ENCODE assay signal across 28 mouse cellular contexts in the genomic region with DNA sequence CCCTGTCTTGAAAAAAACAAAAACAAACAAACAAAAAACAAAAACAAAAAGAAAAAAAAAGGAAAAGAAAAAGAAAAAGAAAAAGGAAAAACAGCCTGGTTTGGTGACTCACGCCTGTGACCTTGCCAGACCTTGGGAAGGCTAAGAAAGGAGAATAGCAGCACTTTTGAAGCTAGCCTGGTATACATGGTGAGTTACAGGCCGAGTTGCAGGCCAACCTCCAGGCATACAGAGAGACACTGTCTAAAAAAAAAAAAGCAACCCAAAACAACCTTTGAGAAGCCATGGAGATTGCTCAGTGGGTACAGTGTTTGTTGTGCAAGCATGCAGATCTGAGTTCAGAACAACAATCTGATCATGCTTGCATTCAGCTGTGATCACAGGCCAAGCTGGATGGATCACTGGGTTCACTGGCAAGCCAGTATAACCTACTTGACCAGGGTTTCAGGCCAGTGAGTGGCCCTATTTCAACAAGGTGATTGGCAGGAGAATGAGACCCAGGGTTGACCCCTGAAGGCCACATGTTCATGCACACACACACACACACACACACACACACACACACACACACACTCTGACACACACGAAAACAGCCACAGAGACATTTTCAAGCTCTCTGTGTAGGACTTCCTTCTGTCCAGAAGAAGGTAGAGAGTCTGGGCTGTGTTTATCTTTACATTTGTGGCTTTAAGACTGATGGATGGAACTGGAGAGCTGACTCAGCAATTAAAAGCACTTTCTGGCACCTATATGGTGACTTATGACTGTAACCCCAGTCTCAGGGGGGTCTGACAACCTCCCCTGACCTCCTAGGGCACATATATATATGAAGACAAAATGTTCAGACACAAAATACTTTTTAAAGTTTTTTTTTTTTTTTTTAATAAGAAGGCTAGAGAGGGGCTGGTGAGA. TPM values are rescaled to one million over a fixed set of nuclear protein-coding genes. Genes with fewer than 3 reads are reported as not detected.
DNase-seq lines count a peak whose midpoint lies in the region; TF ChIP-seq lines count a peak whose summit lies in the region.
"Had no signal": no experiment of that assay in that cellular context is flagged by ENCODE, and none has a peak within 500 bp of the region (broad histone marks: within the 10 kb centered on the region; RNA-seq: fewer than 3 reads in every experiment).

No protein-coding gene starts in this region.

- H3K4me3 ChIP-seq in testis, adult 2 months (ENCODE audit: control insufficient read depth, low read depth, low read length), result peak overlapping the region; percentile 57
- no peak overlapping the region for H3K4me3 ChIP-seq in MEL (ENCODE audit: control insufficient read depth in 1 of 2, insufficient read depth in 1 of 2, low read depth in 2 of 2, low read length in 2 of 2)
- H3K4me3 ChIP-seq: embryonic facial prominence, embryonic 15.5 days; forebrain, embryonic 15.5 days; heart, embryonic 10.5 days; hindbrain, embryonic 12.5 days had no signal

- no peak overlapping the region for H3K9ac ChIP-seq in MEL (ENCODE audit: control insufficient read depth, low read depth, low read length, poor library complexity, severe bottlenecking)
- H3K9ac ChIP-seq: embryonic facial prominence, embryonic 15.5 days; forebrain, embryonic 15.5 days; hindbrain, embryonic 12.5 days had no signal

- no peaks in the 10 kb centered on the region for H3K27me3 ChIP-seq in testis, adult 2 months (ENCODE audit: control insufficient read depth, insufficient read depth, low read length)
- H3K27me3 ChIP-seq in MEL (ENCODE audit: control insufficient read depth in 1 of 2, insufficient read depth in 2 of 2, low read length in 2 of 2), result no peaks in the 10 kb centered on the region
- H3K27me3 ChIP-seq: embryonic facial prominence, embryonic 15.5 days; forebrain, embryonic 15.5 days had no signal

- DNase-seq in kidney, adult 11 months, result peak; percentile 41
- no peak for DNase-seq in kidney, postnatal 4 days
- DNase-seq in testis, postnatal 10 days (ENCODE audit: low spot score), result no peak
- no peak for DNase-seq in MEL (ENCODE audit: low read depth, low spot score)
- DNase-seq in adrenal gland, postnatal 36 days, result peak; percentile 59 to 74
- DNase-seq in ovary, postnatal 10 days (ENCODE audit: low spot score), result no peak
- no peak for DNase-seq in layer of hippocampus, postnatal 36 days
- DNase-seq: B cell, adult 2 months; cerebellum, adult 11 months; cerebellum, adult 8-10 months; cerebellum, postnatal 14 days; embryo, embryonic 11 days; gastrocnemius, postnatal 10 days; heart, adult 18-20 months; heart, postnatal 10 days; heart, postnatal 4 days had no signal

- TF ChIP-seq RAD21 in MEL (IDR thresholded peaks at IDR 0.05; ENCODE audit: low read depth, low read length), result no peak

- no peak for TF ChIP-seq EP300 in MEL (IDR thresholded peaks at IDR 0.05; ENCODE audit: low read depth in 1 of 2, low read length in 2 of 2)

- H3K4me1 ChIP-seq in testis, adult 2 months (ENCODE audit: control insufficient read depth, insufficient read depth, low read length), result peaks cover 19% of the 10 kb centered on the region
- no peaks in the 10 kb centered on the region for H3K4me1 ChIP-seq in MEL (ENCODE audit: control insufficient read depth in 1 of 2, insufficient read depth in 2 of 2, low read length in 2 of 2)

- H3K27ac ChIP-seq in testis, adult 2 months (ENCODE audit: control insufficient read depth, insufficient read depth, low read depth, low read length), result no peak overlapping the region
- H3K27ac ChIP-seq in MEL (ENCODE audit: control insufficient read depth, low read depth, low read length), result no peak overlapping the region
- H3K27ac ChIP-seq: embryonic facial prominence, embryonic 15.5 days; forebrain, embryonic 15.5 days; heart, embryonic 10.5 days; hindbrain, embryonic 12.5 days had no signal

- no peak for TF ChIP-seq CTCF in testis, adult 2 months (IDR thresholded peaks at IDR 0.05; ENCODE audit: control insufficient read depth, insufficient read depth, insufficient replicate concordance, low read depth, low read length)
- no peak for TF ChIP-seq CTCF in MEL (IDR thresholded peaks at IDR 0.05 in 2 of 3, conservative IDR thresholded peaks at IDR 0.05 in 1 of 3; ENCODE audit: control insufficient read depth in 1 of 3, insufficient read depth in 1 of 3, low read depth in 2 of 3, low read length in 3 of 3, poor library complexity in 1 of 3, severe bottlenecking in 1 of 3)

- TF ChIP-seq POLR2A in testis, adult 2 months (IDR thresholded peaks at IDR 0.05; ENCODE audit: control insufficient read depth, low read depth, low read length), result no peak
- TF ChIP-seq POLR2A in MEL (IDR thresholded peaks at IDR 0.05; ENCODE audit: control insufficient read depth in 1 of 2, insufficient read depth in 1 of 2, low read depth in 1 of 2, low read length in 2 of 2, poor library complexity in 1 of 2), result no peak

- no peaks in the 10 kb centered on the region for H3K9me3 ChIP-seq in MEL (replicated peaks; ENCODE audit: insufficient read depth, low read length)
- H3K9me3 ChIP-seq: embryonic facial prominence, embryonic 15.5 days; forebrain, embryonic 15.5 days; heart, embryonic 10.5 days; hindbrain, embryonic 12.5 days had no signal

- H3K79me2 ChIP-seq in MEL (ENCODE audit: control insufficient read depth, insufficient read depth, low read length, poor library complexity), result peaks cover 5% of the 10 kb centered on the region; the same call in 1 of the 2 replicates

- H3K36me3 ChIP-seq in testis, adult 2 months (ENCODE audit: control insufficient read depth, insufficient read depth, low read length), result no peaks in the 10 kb centered on the region
- peaks cover 0 to 6% of the 10 kb centered on the region in 2 experiments; a peak in 1 of 4 replicates for H3K36me3 ChIP-seq in MEL (ENCODE audit: control insufficient read depth in 1 of 2, insufficient read depth in 2 of 2, low read length in 2 of 2)
- H3K36me3 ChIP-seq: embryonic facial prominence, embryonic 15.5 days; forebrain, embryonic 15.5 days; hindbrain, embryonic 12.5 days had no signal

TF ChIP-seq in MEL, 35 proteins besides CTCF, POLR2A, EP300 and RAD21:
- TF ChIP-seq MAX (IDR thresholded peaks at IDR 0.05; ENCODE audit: low read length) (no peak), E2F4 (IDR thresholded peaks at IDR 0.05; ENCODE audit: borderline replicate concordance, low read depth, low read length) (no peak), NELFE (IDR thresholded peaks at IDR 0.05; ENCODE audit: low read depth, low read length) (no peak), MAFK (IDR thresholded peaks at IDR 0.05; ENCODE audit: borderline replicate concordance, low read depth, low read length) (peak; percentile 84), POLR2AphosphoS2 (IDR thresholded peaks at IDR 0.05; ENCODE audit: low read length) (no peak), CHD2 (IDR thresholded peaks at IDR 0.05; ENCODE audit: low read length) (no peak), RCOR1 (IDR thresholded peaks at IDR 0.05; ENCODE audit: low read depth, low read length) (no peak), BHLHE40 (IDR thresholded peaks at IDR 0.05; ENCODE audit: borderline replicate concordance, low read depth, low read length) (no peak), HCFC1 (IDR thresholded peaks at IDR 0.05; ENCODE audit: low read depth, low read length) (no peak)

RNA-seq across cellular contexts. Expression of a gene that starts 3.3 kb away (rescaled TPM):
- polyA plus RNA-seq in testis, adult 2 months (2012; rRNA removed), result 718 and 731 TPM in 2 replicates
- total RNA-seq in MEL (2012; rRNA removed), result 0.07 and 0.15 TPM in 2 replicates
- 1 to 10 TPM in 1 of 2 experiments, not detected in 1; 1.6 TPM for polyA plus RNA-seq in MEL (2012; ENCODE audit: insufficient read depth in 1 of 2, insufficient read length in 2 of 2, low read depth in 1 of 2, low replicate concordance in 2 of 2, missing spikeins in 1 of 2)
- under 1 TPM; 0.20 to 0.36 TPM for total RNA-seq in adrenal gland, postnatal 36 days (2021)
- under 1 TPM; 0.42 to 0.48 TPM for total RNA-seq in layer of hippocampus, postnatal 36 days (2021)
- total RNA-seq: common myeloid progenitor, adult 5-6 weeks had no signal
- polyA plus RNA-seq: inflammation-experienced regulatory T-cells, adult 6 months had no signal

RNA-seq across cellular contexts. Expression of a gene that starts 3.9 kb away (rescaled TPM):
- polyA plus RNA-seq in testis, adult 2 months (2012; rRNA removed), result 4.4 and 5.5 TPM in 2 replicates
- total RNA-seq in MEL (2012; rRNA removed), result 0.07 TPM in 1 of 2 replicates, not detected in the other
- polyA plus RNA-seq in MEL (2012; ENCODE audit: insufficient read depth in 1 of 2, insufficient read length in 2 of 2, low read depth in 1 of 2, low replicate concordance in 2 of 2, missing spikeins in 1 of 2), result not detected
- 10 to 100 TPM; 36.0 to 86.1 TPM for total RNA-seq in adrenal gland, postnatal 36 days (2021)
- total RNA-seq in layer of hippocampus, postnatal 36 days (2021), result 10 to 100 TPM; 19.1 to 26.6 TPM

RNA-seq across cellular contexts. Expression of a gene that starts 5.8 kb away (rescaled TPM):
- 480 and 579 TPM in 2 replicates for polyA plus RNA-seq in testis, adult 2 months (2012; rRNA removed)
- 50.6 and 57.9 TPM in 2 replicates for total RNA-seq in MEL (2012; rRNA removed)
- polyA plus RNA-seq in MEL (2012; ENCODE audit: insufficient read depth in 1 of 2, insufficient read length in 2 of 2, low read depth in 1 of 2, low replicate concordance in 2 of 2, missing spikeins in 1 of 2), result 100 to 1,000 TPM in 1 of 2 experiments, not detected in 1; 180 TPM
- total RNA-seq in adrenal gland, postnatal 36 days (2021), result 10 to 100 TPM; 35.2 to 35.5 TPM
- total RNA-seq in layer of hippocampus, postnatal 36 days (2021), result 10 to 100 TPM; 17.3 to 19.1 TPM

RNA-seq across cellular contexts. Expression of a gene that starts 6.1 kb away (rescaled TPM):
- polyA plus RNA-seq in testis, adult 2 months (2012; rRNA removed), result not detected in 2 replicates
- not detected in 2 replicates for total RNA-seq in MEL (2012; rRNA removed)
- not detected for polyA plus RNA-seq in MEL (2012; ENCODE audit: insufficient read depth in 1 of 2, insufficient read length in 2 of 2, low read depth in 1 of 2, low replicate concordance in 2 of 2, missing spikeins in 1 of 2)
- total RNA-seq in adrenal gland, postnatal 36 days (2021), result not detected
- total RNA-seq in layer of hippocampus, postnatal 36 days (2021), result not detected
- total RNA-seq: common myeloid progenitor, adult 5-6 weeks; gastrocnemius, postnatal 10 days; gastrocnemius, postnatal 4 days; heart, adult 18-20 months; heart, postnatal 10 days; heart, postnatal 4 days had no signal
- polyA plus RNA-seq: brain, embryonic 14.5 days; embryonic facial prominence, embryonic 11.5 days; embryonic facial prominence, embryonic 15.5 days; forebrain, embryonic 11.5 days; forebrain, embryonic 15.5 days; heart, embryonic 10.5 days; hindbrain, embryonic 16.5 days had no signal

RNA-seq across cellular contexts. Expression of a gene that starts 16.8 kb away (rescaled TPM):
- polyA plus RNA-seq in testis, adult 2 months (2012; rRNA removed), result 2.6 and 5.2 TPM in 2 replicates
- total RNA-seq in MEL (2012; rRNA removed), result 0.04 TPM in 1 of 2 replicates, not detected in the other
- not detected for polyA plus RNA-seq in MEL (2012; ENCODE audit: insufficient read depth in 1 of 2, insufficient read length in 2 of 2, low read depth in 1 of 2, low replicate concordance in 2 of 2, missing spikeins in 1 of 2)
- 100 to 1,000 TPM in 1 of 2 experiments, 10 to 100 TPM in 1; 80.1 to 206 TPM for total RNA-seq in adrenal gland, postnatal 36 days (2021)
- total RNA-seq in layer of hippocampus, postnatal 36 days (2021), result 10 to 100 TPM; 28.0 to 35.6 TPM
- polyA plus RNA-seq: forebrain, embryonic 11.5 days had no signal

Comparison
In these comparisons a context has a peak if more than half of its experiments do, and no peak if none do; other contexts are left out.
1. DNase-seq: peak in kidney, adult 11 months (single experiment) and adrenal gland, postnatal 36 days (2 of 2); none in kidney, postnatal 4 days (0 of 2), testis, postnatal 10 days (single experiment), MEL (single experiment), ovary, postnatal 10 days (single experiment) and layer of hippocampus, postnatal 36 days (0 of 2).
2. RNA of a gene that starts 3.9 kb away (total RNA-seq): 36.0 to 86.1 TPM in adrenal gland, postnatal 36 days and 19.1 to 26.6 TPM in layer of hippocampus, postnatal 36 days; 0.07 TPM in MEL; every median in the first group is over 10 times any median in the second.